Mouse (Mus musculus) testis, adult 2 months (tissue): Measurements from ENCODE around the gene Clpb. TPM values are rescaled to one million over a fixed set of nuclear protein-coding genes. Genes with fewer than 3 reads are reported as not detected.
"Not testable (repeated sequence)": the region's sequence is repeated elsewhere in the genome, so short reads cannot be mapped to it uniquely, and the experiment has no call there.

Source experiments
- H3K27ac ChIP-seq: fragments of 200-500 bp; 2 replicates; pipeline ENCODE4 v1.5.1; 2012; ENCODE audit warnings: low read depth, low read length; ENCODE audit not compliant: control insufficient read depth, insufficient read depth
- H3K27me3 ChIP-seq: fragments of 200-500 bp; 2 replicates; pipeline ENCODE4 v1.6.1; 2012; ENCODE audit warnings: mild to moderate bottlenecking, low read length, moderate library complexity; ENCODE audit not compliant: control insufficient read depth, insufficient read depth
- H3K36me3 ChIP-seq: fragments of 200-500 bp; 2 replicates; pipeline ENCODE4 v1.6.1; 2012; ENCODE audit warnings: mild to moderate bottlenecking, low read length; ENCODE audit not compliant: control insufficient read depth, insufficient read depth
- H3K4me1 ChIP-seq: fragments of 200-500 bp; 2 replicates; pipeline ENCODE4 v1.6.1; 2012; ENCODE audit warnings: low read length; ENCODE audit not compliant: control insufficient read depth, insufficient read depth
- H3K4me3 ChIP-seq: fragments of 200-500 bp; 2 replicates; pipeline ENCODE4 v1.5.1; 2012; ENCODE audit warnings: low read depth, mild to moderate bottlenecking, low read length, moderate library complexity, mixed read lengths; ENCODE audit not compliant: control insufficient read depth
- CTCF ChIP-seq: fragments of 200-500 bp; IDR thresholded peaks from 2 replicates; pipeline ENCODE4 v1.5.1; 2012; ENCODE audit warnings: low read depth, mild to moderate bottlenecking, inconsistent platforms, low read length, moderate library complexity; ENCODE audit not compliant: control insufficient read depth, insufficient read depth, insufficient replicate concordance
- POLR2A ChIP-seq: fragments of 200-500 bp; IDR thresholded peaks from 2 replicates; pipeline ENCODE4 v1.6.1; 2012; ENCODE audit warnings: low read depth, mild to moderate bottlenecking, inconsistent platforms, low read length, moderate library complexity; ENCODE audit not compliant: control insufficient read depth
- polyA plus RNA-seq: library from polyadenylated mRNA; depleted of rRNA; stranded (reverse); fragments of >200 nt; gene quantifications from 2 replicates; pipeline ENCODE4 v1.2.3, GENCODE M21; 2012; rRNA removed

Clpb gene
- polyA plus RNA-seq = 866 and 869 TPM in 2 replicates

DNA sequence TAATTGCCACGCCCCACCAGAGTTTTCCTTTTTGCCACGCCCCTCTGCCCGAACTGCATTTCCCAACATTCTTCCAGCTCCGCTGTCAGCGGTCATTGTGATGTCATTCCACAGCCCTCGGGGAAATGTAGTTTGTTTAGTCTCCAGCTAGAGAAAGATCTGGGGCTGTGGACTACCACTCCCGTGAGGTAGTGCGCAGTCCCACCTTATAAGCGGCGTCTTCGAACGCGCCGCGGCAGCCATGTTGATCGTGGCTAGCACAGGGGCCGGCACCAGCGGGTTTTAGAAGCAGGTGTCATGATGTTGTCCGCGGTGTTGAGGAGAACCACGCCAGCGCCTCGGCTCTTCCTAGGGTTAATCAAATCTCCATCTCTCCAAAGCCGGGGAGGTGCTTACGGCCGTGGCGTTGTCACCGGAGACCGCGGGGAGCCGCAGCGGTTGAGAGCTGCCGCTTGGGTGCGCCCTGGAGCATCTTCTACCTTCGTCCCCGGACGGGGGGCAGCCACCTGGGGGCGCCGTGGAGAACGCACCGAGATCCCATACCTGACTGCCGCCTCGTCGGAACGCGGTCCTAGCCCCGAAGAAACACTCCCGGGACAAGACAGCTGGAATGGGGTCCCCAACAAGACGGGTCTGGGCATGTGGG, at the start of gene Clpb:
Gene Clpb, plus strand, starts transcription at position 120 of the 646 bp plus-strand sequence.
- Histone ChIP-seq H3K36me3 (no peaks in the 10 kb centered on the region), H3K27ac (peak within 1 kb of the TSS; percentile 70), H3K4me1 (peaks cover 3% of the 10 kb centered on the region; the same call in 1 of the 2 replicates), H3K27me3 (no peaks in the 10 kb centered on the region), H3K4me3 (peak within 1 kb of the TSS; percentile 89)
- TF ChIP-seq CTCF (peak; percentile 53), POLR2A (peak; percentile 70)

- Histone ChIP-seq H3K36me3 (no peaks in the 10 kb centered on the region), H3K27ac (no peak overlapping the region), H3K27me3 (no peaks in the 10 kb centered on the region), H3K4me3 (no peak overlapping the region), H3K4me1 (no peaks in the 10 kb centered on the region)
- TF ChIP-seq POLR2A = no peak
- no peak for TF ChIP-seq CTCF
Observed at GRCm38 (mm10) chr7:101615406-101615805, 48.0 kb upstream of the Clpb start.

GRCm38 (mm10) chr7:101616136-101616835, 47.1 kb upstream of the Clpb start:
- H3K4me3 ChIP-seq = no peak overlapping the region
- no peak for TF ChIP-seq CTCF
- no peak for TF ChIP-seq POLR2A
- H3K27me3 ChIP-seq = no peaks in the 10 kb centered on the region
- no peaks in the 10 kb centered on the region for H3K4me1 ChIP-seq
- H3K36me3 ChIP-seq = no peaks in the 10 kb centered on the region
- H3K27ac ChIP-seq = no peak overlapping the region

DNA sequence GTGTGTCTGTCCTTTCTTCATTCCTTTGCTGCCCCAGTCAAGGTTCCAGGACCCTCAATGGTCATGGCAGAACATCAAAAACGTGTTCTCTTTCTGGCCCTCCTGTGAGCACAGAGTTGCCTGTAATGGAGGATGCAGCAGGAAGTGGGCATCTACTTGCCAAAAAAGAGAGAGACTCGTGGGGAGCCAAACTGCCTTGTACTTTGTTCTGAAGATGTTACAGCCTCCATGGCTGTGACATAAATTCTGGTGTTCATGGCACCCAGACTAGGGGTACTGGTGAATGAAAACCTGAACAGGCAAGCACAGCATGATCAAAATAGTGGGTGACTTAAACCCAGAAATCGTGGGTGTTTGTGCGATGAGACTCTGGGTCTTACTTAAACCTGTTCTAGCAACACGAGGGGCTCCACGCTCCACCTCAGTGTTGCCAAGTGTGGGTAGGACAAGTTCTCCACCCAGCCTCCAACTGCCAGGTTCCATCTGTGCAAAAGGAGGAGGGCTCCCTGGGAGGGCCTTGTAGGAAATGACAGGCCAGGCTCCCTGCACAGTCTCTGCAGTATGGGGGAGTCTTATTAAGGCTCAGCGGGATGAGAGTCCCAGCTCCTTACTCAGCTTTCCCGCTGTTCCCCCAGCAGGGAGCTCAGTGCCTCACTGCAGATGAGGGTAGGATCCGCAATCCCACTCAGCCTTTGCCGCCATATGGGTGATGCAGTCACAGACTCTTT, 45.8 kb upstream of the Clpb start:
- Histone ChIP-seq H3K4me1 (no peaks in the 10 kb centered on the region), H3K27ac (no peak overlapping the region), H3K36me3 (no peaks in the 10 kb centered on the region), H3K4me3 (no peak overlapping the region), H3K27me3 (no peaks in the 10 kb centered on the region)
- TF ChIP-seq POLR2A (no peak), CTCF (no peak)

DNA sequence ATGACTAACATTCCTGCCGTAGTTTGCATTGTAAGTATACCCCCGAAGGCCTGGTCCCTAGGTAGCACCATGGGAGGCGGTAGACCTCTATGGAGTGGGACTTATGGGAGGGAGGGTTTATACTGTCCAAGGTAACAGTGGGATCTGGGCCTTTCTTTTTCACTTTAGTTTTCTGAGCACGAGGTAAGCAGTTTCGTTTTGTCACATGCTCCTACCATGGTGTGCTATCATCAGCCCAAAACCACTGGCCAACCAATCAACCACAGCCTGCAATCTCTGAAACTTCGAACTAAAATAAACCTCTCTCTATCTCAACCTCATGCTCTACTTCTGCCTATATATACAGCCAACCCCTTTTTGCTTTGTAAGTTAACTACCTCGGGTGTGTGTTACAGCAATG, 45.2 kb upstream of the Clpb start:
- Histone ChIP-seq H3K4me1 (no peaks in the 10 kb centered on the region), H3K36me3 (no peaks in the 10 kb centered on the region), H3K27me3 (no peaks in the 10 kb centered on the region), H3K27ac (no peak overlapping the region), H3K4me3 (no peak overlapping the region)
- no peak for TF ChIP-seq POLR2A
- TF ChIP-seq CTCF = no peak

DNA sequence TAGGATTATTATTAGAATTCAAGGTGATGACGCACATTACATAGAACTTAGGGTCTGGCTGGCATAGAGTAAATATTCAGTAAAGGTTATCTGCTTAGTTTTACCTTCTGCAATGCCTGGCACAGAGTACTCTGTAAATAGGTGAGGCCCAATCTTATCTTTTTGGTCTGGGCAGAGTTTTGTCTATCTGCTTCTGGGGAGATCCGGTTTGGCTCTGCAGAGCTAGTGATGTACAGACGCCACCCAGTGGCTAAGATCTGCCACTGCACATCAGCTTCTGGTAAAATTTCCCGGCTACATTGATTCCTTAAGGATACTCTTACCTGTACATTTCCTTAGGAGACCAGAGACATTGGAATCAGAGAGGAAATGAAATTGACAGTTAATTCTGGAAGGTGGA, 43.1 kb upstream of the Clpb start:
- no peaks in the 10 kb centered on the region for H3K4me1 ChIP-seq
- TF ChIP-seq POLR2A (no peak), CTCF (peak; percentile 57; the same call in 1 of the 2 replicates)
- no peaks in the 10 kb centered on the region for H3K36me3 ChIP-seq
- H3K4me3 ChIP-seq = no peak overlapping the region
- no peak overlapping the region for H3K27ac ChIP-seq
- H3K27me3 ChIP-seq = no peaks in the 10 kb centered on the region

- H3K4me1 ChIP-seq, H3K4me3 ChIP-seq, H3K36me3 ChIP-seq, H3K27ac ChIP-seq, H3K27me3 ChIP-seq: not testable (repeated sequence)
Observed at GRCm38 (mm10) chr7:101621861-101622260, 41.6 kb upstream of the Clpb start.
